ENCODE assay signal across 8 mouse cellular contexts in the genomic region with DNA sequence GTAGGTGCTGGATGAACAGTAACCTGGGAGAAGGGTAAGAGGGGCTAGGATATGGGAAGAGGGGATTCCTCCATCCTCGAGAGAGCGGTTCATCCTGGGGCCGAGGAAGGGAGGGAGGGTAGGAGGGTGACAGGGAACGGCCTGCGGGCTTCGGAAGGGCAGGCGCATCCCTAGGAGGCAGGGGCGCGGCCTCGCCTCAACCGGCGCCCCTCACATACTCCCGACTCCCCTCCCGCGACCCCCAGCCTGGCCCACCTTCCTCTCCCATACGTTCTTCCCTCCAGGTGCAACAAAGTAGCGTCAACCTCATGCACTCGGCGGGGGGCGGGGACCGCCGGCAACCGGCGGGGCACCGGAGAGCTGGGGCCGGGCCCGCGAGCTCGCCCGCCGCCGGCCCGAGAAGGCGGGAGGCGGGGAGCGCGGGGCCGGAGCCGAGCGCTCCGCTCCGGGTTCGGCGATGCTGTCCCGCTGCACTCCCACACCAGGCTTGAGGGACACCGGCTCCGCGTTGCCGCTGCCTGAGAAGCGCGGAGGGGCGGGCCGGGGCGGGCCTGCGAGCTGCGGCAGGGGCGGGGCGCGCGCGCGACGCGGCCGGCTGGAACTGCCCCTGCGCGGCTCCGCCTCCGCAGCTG. TPM values are rescaled to one million over a fixed set of nuclear protein-coding genes. Genes with fewer than 3 reads are reported as not detected.
A peak's percentile ranks its signal among the peaks of the same experiment; 100 is the strongest.
DNase-seq lines count a peak whose midpoint lies in the region; TF ChIP-seq lines count a peak whose summit lies in the region.

A gene (minus strand): TSS at position 513 of the 632 bp plus-strand sequence.

- DNase-seq in left cerebral cortex, adult 2 months (ENCODE audit: extremely low spot score in 1 of 2, low spot score in 2 of 2) = no peak
- no peak for DNase-seq in left cerebral cortex, adult 9 months (ENCODE audit: low spot score in 2 of 2)
- no peak for DNase-seq in adrenal gland, postnatal 36 days
- DNase-seq in gonadal fat pad, adult 2 months (ENCODE audit: low read depth) = no peak
- no peak for DNase-seq in left cerebral cortex, postnatal 36 days (ENCODE audit: low spot score in 2 of 2)
- no peak for DNase-seq in urinary bladder, postnatal 36 days (ENCODE audit: low spot score in 2 of 2)
- DNase-seq in thymus, postnatal 25 days = no peak

- TF ChIP-seq CTCF in left cerebral cortex, adult 2 months (IDR thresholded peaks at IDR 0.05) = no peak
- no peak for TF ChIP-seq CTCF in olfactory bulb, adult 2 months (IDR thresholded peaks at IDR 0.05; ENCODE audit: insufficient read depth, low read depth, low read length)

- TF ChIP-seq POLR2A in olfactory bulb, adult 2 months (IDR thresholded peaks at IDR 0.05; ENCODE audit: insufficient read depth, low read depth, low read length) = peak; percentile 51; the same call in 1 of the 2 replicates

- intact Hi-C loops in left cerebral cortex, adult 2 months (cut with DNase I) = loop anchor here (2.0 kb wide), 1 partner anchor 49 kb away; a partner anchor contains a TSS
- intact Hi-C loops in left cerebral cortex, postnatal 36 days (cut with DNase I) = loop anchor here (1.0 to 2.0 kb wide), 3 partner anchors 12 to 321 kb away; a partner anchor contains a TSS

- peak within 1 kb of the TSS; percentile 80 for H3K4me3 ChIP-seq in left cerebral cortex, adult 2 months
- peak within 1 kb of the TSS; percentile 57 for H3K4me3 ChIP-seq in olfactory bulb, adult 2 months (ENCODE audit: insufficient read depth, low read depth, low read length)

- H3K27ac ChIP-seq in left cerebral cortex, adult 2 months = peak within 1 kb of the TSS; percentile 81
- peak within 1 kb of the TSS; percentile 38; the same call in 1 of the 2 replicates for H3K27ac ChIP-seq in olfactory bulb, adult 2 months (ENCODE audit: insufficient read depth, low read depth, low read length)

- WGBS in olfactory bulb, adult 2 months = 1% methylated on average over 64 of the region's 69 CpGs

- no peaks in the 10 kb centered on the region; the same call in 1 of the 2 replicates for H3K4me1 ChIP-seq in olfactory bulb, adult 2 months (ENCODE audit: control insufficient read depth, insufficient read depth, low read length)

RNA-seq across cellular contexts. Expression of the gene that starts here (rescaled TPM):
- total RNA-seq in left cerebral cortex, adult 2 months (2021) = 10 to 100 TPM; 59.8 to 65.4 TPM
- total RNA-seq in adrenal gland, postnatal 36 days (2021) = 10 to 100 TPM; 19.5 to 22.6 TPM
- 14.0 and 14.7 TPM in 2 replicates for polyA plus RNA-seq in gonadal fat pad, adult 2 months (2012; rRNA removed)
- 10 to 100 TPM; 63.2 to 71.6 TPM for total RNA-seq in left cerebral cortex, postnatal 36 days (2021)
- not detected in 2 replicates for polyA plus RNA-seq in olfactory bulb, adult 2 months (2012; ENCODE audit: insufficient read depth, insufficient read length, low replicate concordance, missing spikeins)
